Mouse (Mus musculus) cortical plate, adult 2 months (tissue): ENCODE results near the gene Edn3. TPM values are rescaled to one million over a fixed set of nuclear protein-coding genes. Genes with fewer than 3 reads are reported as not detected.

Experiments
- H3K27ac ChIP-seq: fragments of 200-500 bp; 2 replicates; pipeline ENCODE4 v1.5.1; 2012; ENCODE audit warnings: low read length, control low read depth, inconsistent platforms; ENCODE audit not compliant: insufficient read depth
- H3K4me1 ChIP-seq: fragments of 200-500 bp; 2 replicates; pipeline ENCODE4 v1.6.1; 2011; ENCODE audit warnings: low read length; ENCODE audit not compliant: control insufficient read depth, insufficient read depth
- H3K4me3 ChIP-seq: fragments of 200-500 bp; 2 replicates; pipeline ENCODE4 v1.5.1; 2011; ENCODE audit warnings: mild to moderate bottlenecking, low read length, control low read depth; ENCODE audit not compliant: insufficient read depth
- CTCF ChIP-seq: fragments of 200-500 bp; IDR thresholded peaks from 2 replicates; pipeline ENCODE4 v1.5.1; 2011; ENCODE audit warnings: mild to moderate bottlenecking, control low read depth, low read length; ENCODE audit not compliant: insufficient read depth; ENCODE audit errors: extremely low read depth
- POLR2A ChIP-seq: fragments of 200-500 bp; IDR thresholded peaks from 2 replicates; pipeline ENCODE4 v1.6.1; 2011; ENCODE audit warnings: mild to moderate bottlenecking, low read length, control low read depth; ENCODE audit not compliant: insufficient read depth; ENCODE audit errors: extremely low read depth
- polyA plus RNA-seq: library from polyadenylated mRNA; depleted of rRNA; stranded (reverse); fragments of >200 nt; gene quantifications from 2 replicates; pipeline ENCODE4 v1.2.3, GENCODE M21; 2012

Gene Edn3
- polyA plus RNA-seq, 1 experiment: 6.8 TPM

DNA sequence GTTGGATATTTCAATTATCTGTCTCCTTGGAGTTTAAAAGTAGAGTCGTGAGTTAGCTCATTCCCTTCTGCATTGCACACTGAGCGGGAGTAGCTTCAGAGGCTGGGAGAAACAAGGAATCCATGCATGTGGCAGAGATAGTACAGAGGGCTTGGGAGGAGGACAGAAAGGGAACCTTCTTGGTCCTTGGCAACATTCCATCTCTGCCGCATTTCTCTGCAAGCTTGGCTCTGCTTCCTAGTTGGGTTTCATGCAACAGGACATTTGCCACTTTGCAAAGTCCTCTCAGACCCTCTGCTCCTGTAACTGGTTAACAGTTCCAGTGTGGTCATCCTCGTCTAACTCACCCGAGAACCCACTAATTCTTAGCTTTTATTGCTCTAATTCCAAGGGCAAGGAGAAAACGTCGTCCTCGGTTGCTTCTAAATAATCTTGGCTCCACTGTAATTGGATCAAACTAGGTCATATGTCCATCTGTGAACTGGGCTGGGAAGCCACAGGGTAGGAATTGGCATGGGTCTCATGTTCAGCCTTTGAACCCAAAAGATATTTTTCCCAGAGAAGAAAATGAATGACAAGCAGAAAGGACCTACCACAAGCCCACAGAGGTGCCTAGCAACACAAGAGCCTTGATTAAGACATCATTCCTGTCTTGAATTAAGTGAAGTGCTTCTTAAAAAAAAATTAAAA is 32.2 kb downstream of the Edn3 start:
- no peak for TF ChIP-seq CTCF
- no peak for TF ChIP-seq POLR2A
- H3K4me1 ChIP-seq: no peaks in the 10 kb centered on the region
- H3K4me3 ChIP-seq: no peak overlapping the region
- H3K27ac ChIP-seq: no peak overlapping the region

DNA sequence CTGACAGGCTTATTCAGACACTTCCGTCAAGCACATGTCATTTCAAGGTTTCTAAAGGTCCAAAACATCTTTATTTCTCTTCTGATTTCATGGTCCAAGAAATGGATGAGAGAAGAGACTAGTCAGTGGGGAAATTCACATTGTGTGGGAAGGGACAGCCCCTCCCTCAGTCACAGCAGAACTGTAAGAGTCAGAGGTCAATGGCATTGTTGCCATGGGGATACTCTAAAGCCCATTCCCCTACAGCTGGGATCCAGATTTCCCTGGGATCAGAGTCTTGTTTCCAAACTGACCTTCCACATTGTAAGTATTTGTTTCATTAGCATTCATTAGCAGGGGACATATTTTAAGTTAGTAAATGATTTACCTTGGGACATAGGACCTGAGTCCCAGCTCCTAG is 32.8 kb downstream of the Edn3 start:
- TF ChIP-seq POLR2A (no peak), CTCF (no peak)
- Histone ChIP-seq H3K27ac (no peak overlapping the region), H3K4me3 (no peak overlapping the region), H3K4me1 (no peaks in the 10 kb centered on the region)

DNA sequence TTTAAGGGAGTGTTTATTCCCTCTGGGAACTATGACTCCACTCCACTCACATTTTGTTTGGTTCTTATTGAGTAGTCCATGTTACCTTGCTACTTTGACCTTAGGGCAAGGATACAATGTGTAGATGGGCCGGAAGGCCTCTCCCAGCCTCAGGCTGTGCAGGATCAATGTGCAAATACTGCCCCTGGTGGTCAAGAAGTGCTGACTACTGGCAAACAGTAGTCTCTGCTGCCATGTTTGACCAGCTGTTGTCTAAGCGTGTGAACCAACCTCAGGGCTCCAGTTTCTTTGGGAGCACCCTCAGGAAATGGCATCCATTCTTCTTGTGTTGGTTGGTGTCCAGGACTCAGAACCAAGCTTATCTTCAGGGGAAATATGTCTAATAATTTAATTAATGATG is 36.6 kb downstream of the Edn3 start:
- H3K27ac ChIP-seq: no peak overlapping the region
- no peaks in the 10 kb centered on the region for H3K4me1 ChIP-seq
- no peak overlapping the region for H3K4me3 ChIP-seq
- TF ChIP-seq CTCF: no peak
- TF ChIP-seq POLR2A: no peak

DNA sequence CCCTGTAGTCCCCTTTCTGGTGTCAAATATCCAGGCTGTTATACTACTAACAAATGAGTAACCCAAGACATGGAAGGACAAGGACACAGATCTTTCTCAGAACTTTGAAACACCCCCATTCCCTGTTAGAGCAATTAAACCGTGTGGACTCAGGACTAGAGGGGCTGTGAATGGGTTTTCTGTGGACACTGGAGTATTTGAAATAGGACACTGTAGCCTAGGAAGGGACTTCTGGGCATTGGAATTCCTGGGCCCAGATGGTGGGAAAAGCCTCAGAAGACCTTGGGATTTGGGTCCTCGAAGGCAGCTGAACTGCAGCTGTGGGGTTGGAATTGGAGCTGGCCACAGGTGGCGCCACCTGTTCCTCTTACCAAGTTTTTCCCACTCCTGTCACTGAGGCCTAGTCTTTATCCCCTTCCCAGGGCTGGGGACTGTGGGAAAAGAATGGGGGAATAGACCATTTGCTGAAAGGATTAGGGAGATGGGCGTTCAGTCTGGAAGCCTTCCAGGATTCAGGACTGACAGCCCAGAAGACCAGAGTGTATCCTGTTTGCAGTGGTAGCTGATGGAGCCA is 37.2 kb downstream of the Edn3 start:
- Histone ChIP-seq H3K4me1 (no peaks in the 10 kb centered on the region), H3K27ac (no peak overlapping the region), H3K4me3 (no peak overlapping the region)
- TF ChIP-seq POLR2A: no peak
- TF ChIP-seq CTCF: no peak

DNA sequence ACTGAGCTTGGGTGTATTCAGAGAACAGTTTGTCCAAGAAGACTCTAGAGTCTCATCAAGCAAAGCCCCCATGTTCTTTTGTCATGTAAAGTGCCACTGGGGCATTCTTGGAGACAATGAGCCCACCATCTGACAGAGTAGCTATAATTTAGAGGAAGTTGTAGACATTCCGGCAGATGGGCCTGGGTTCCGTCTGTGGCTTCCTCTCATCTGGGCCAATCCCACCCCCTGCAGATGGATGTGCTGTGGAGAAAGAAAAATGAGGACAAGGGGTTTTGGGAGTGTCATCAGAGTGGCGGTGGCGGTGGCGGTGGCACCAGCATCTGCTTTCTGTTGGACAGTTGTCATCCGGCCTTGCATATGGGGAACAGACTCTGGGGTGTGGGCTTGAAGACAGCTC is 42.0 kb downstream of the Edn3 start:
- TF ChIP-seq CTCF (no peak), POLR2A (no peak)
- no peak overlapping the region for H3K27ac ChIP-seq
- no peaks in the 10 kb centered on the region for H3K4me1 ChIP-seq
- no peak overlapping the region for H3K4me3 ChIP-seq

DNA sequence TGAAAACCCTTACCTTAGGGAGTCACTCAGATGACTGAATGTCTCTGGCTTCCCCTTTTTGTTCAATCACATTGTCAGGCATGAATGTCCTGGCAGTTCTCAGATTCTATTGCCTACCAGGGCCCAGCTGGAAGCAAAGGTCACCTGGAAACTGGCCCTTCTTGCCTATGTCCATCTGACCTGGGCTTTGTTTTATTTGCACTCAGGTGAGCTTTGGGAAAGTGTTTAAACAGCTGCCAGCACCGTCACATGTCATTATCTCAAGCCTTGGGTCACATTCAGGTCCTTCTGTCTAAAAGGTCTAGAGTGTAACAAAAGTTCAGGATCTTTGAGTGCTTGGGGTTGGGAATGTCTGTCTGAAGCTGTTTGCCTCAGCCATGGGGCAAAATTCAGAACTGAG is 43.2 kb downstream of the Edn3 start:
- Histone ChIP-seq H3K4me3 (no peak overlapping the region), H3K27ac (no peak overlapping the region), H3K4me1 (no peaks in the 10 kb centered on the region)
- TF ChIP-seq CTCF (no peak), POLR2A (no peak)

DNA sequence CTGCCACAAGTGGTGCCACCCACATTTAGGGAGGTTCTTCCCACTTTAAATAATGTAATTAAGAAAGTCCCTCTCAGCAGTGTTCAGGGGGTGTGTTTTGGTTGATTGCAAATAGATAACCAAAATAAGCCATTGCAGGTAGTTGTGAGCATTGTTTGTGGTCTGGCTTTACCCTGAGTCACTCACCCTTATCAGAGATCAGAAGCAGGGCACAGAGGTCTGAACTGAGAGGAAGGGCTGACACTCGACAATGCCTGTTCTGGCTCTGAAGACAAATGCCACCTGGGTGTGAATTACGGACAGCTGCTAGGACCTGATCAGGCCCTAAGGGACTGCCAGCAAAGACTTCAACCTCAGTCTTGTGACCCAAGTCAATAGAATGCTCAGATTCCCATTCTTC is 47.5 kb downstream of the Edn3 start:
- Histone ChIP-seq H3K27ac (no peak overlapping the region), H3K4me1 (no peaks in the 10 kb centered on the region), H3K4me3 (no peak overlapping the region)
- TF ChIP-seq POLR2A (no peak), CTCF (no peak)

DNA sequence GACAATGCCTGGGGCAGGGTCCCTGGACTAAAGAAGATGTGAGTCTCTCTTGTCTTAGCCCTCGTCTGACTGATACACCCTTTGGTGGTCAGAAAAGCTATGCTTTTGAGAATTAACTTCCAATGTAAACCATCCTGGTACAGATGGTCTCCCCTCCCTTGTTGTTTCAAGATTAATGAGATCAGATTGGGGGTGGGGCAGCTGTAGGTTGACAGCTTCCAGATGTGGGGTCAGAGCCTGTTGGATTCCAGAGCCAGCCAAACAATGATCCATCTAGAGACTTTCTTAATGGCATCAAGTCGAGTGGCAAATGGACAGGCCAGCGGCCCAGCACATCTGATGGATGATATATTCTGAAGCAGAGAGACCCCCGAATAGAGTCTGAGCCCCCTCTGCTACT is 48.9 kb downstream of the Edn3 start:
- H3K4me1 ChIP-seq: no peaks in the 10 kb centered on the region
- TF ChIP-seq POLR2A: no peak
- TF ChIP-seq CTCF: no peak
- H3K27ac ChIP-seq: no peak overlapping the region
- no peak overlapping the region for H3K4me3 ChIP-seq

DNA sequence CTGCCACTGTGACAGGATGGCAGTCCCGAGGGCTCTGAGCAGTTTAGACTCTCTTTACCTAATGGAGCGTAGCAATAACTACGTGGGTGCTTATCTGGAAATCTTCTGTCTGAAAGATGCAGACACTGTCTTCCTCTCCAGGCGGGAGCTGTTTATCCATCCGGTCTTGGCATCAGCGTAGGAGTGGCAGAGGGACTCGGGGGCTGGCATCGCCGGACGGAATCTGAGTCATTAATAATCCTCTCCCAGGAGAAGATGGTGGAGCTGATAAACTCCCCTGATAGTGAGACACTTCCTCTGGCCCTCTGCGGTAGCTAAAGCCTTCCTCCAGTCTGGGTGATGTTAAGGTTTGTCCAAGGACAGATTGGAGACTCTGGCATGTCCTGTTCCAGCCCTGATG is 52.9 kb downstream of the Edn3 start:
- H3K27ac ChIP-seq: no peak overlapping the region
- no peak for TF ChIP-seq POLR2A
- no peak for TF ChIP-seq CTCF
- H3K4me1 ChIP-seq: no peaks in the 10 kb centered on the region
- no peak overlapping the region for H3K4me3 ChIP-seq

DNA sequence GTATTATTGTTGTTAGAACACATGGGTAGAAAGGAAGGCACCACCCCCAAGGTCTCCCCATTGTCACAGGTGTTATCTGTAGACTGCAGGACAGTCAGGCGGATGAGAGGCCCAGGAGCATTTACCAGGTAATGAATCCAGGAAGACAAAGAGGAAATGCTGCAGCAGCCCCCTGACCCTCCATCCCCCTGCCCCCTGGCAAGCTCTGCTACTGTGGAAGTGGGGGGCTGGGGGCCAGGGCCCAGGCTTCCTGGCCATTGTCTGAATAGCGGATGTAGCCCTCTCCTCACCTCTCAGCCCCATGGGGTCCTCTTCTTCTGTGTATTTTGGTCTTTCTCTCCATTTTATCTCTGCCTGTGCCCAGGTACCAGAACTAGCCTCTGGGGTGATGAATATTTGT is 55.7 kb downstream of the Edn3 start:
- Histone ChIP-seq H3K4me3 (no peak overlapping the region), H3K4me1 (no peaks in the 10 kb centered on the region), H3K27ac (no peak overlapping the region)
- TF ChIP-seq POLR2A: no peak

DNA sequence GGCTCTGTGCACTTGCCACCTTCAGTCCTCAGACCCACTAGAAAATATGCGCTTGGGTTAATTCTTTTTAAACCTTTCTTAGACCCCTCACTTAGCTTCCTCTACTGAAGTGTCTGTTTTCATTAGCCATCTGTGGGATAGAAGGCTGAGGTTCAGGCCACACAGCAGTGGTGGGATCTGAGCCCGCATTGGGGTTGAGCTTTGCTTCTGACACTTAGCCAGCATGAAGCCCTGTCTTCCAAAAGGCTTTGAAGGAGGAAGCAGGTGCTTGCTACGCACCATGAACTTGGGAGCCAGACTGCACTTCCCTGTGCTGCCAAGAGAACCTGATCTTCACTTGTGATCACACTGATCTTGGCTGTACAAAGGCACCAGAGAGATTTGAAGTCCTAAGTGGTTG is 59.9 kb downstream of the Edn3 start:
- TF ChIP-seq POLR2A (no peak), CTCF (no peak)
- Histone ChIP-seq H3K4me3 (no peak overlapping the region), H3K4me1 (no peaks in the 10 kb centered on the region), H3K27ac (no peak overlapping the region)
